Mouse (Mus musculus) granulocyte monocyte progenitor cell, adult 5-6 weeks (primary cell): ENCODE measurements around the gene Sirt1. TPM values are rescaled to one million over a fixed set of nuclear protein-coding genes. Genes with fewer than 3 reads are reported as not detected.
A peak's percentile ranks its signal among the peaks of the same experiment; 100 is the strongest.

Experiments used
- ATAC-seq: replicated peaks from 2 replicates; pipeline ENCODE4 v1.8.0; 2016; ENCODE audit warnings: mild to moderate bottlenecking, moderate TSS enrichment, inconsistent platforms; ENCODE audit not compliant: poor library complexity, severe bottlenecking
- total RNA-seq, 2 experiments: library from RNA; stranded (forward) in 1 of 2; stranded (reverse) in 1 of 2; fragments of 200-712, 200-1000 nt in 1 of 2; fragments of >200 nt in 1 of 2; fragmentation: Nextera tagmentation in 1 of 2; gene quantifications; 2 replicates each; pipeline ENCODE4 v1.2.3; 2014 to 2017

The Sirt1 gene
- total RNA-seq, 2 experiments from 2014 or later: 20.4 to 35.5 TPM

DNA sequence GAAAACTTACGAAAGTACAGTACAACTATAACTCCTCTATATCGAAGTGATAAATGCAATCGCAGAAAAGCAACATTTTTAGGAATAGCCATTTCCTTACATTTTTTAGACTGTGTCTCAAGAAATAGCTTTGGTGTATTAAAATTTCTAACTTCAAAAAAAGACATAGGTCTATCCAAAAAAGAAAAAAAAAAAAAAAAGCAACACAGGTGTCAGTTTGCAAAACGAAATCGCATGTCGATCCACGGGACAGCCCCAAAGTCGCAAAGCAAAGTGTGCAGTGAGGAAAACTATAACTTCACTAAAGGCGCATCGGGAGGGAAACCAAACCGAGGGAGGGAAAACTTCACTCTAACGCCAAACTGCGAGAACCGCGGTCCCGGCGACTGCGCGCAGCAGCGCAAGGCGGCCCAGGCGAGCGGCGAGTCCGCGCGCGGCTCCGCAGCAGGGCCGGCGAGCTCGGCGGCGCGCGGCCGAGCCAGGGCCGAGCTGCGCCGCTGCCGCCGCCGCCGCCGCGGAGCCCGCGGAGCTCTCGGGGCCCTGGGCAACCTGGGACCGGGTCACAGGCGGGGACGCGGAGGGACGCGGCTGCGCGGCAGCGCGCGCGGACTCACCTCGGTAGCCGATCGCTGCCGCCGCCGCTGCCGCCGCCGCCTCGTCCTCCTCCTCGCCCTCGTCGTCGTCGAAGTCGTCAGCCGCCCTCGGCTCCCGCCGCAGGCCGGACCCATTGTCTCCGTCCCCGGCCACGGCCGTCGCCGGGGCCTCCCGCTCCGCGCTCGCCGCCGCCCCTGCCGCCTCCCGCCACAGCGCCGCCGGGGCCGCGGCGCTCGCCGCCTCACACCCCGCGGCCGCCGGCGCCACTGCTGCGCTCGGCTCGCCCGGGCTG lies 43.3 kb downstream of the Sirt1 start:
- peak; percentile 38 for ATAC-seq

DNA sequence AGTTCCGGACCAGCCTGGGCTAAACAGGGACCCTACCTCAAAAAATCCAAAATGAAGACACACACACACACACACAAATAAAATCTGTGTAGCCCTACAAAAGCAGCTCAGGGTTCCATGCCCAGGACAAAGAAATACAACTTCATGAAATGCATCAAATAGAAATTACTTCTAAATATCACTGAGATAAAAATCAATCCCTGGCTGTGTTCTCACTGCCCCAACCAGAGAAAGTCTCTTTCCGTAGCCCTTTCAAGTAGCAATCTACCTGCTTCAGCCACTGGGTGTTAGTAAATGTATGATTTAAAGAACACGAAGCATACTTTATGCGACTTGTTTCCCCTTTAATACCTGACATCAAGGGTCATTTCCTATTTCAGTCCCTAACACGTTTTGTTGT lies 44.2 kb downstream of the Sirt1 start:
- ATAC-seq: no peak

DNA sequence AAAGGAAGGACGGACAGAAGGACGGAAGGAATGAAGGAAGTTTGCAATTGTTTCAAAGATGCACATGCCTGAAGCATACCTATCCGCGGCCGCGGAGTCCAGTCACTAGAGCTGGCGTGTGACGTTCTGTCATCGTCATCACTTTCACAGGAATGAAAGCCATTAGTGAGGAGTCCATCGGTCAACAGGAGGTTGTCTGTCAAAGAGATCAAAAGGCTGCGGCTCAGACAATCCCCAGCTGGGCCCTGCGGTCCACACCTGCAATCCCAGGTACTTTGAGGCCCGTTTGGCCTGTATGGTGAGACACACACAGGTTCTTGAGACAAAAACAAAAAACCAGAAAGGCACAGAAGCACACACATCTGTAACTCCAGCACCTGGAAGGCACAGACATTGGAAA lies 44.6 kb downstream of the Sirt1 start:
- no peak for ATAC-seq

DNA sequence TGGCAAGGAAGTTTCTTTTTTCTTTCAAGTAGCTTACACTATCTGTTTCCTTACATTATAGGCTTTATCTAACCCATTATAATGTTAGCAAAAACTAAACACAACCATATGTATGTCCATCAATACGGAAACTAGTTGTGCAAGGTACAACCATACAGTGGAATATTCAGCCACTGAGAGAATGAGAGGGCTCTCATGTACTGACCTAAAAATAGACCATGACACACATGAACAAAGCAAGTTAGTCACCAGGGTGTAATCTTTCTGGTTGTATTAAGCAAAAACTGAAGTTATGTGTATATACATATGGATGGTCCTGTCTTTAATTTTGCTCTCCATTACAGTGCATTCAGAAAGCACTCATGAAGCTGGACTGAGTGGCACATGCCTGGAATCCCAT lies 54.4 kb downstream of the Sirt1 start:
- ATAC-seq: no peak

DNA sequence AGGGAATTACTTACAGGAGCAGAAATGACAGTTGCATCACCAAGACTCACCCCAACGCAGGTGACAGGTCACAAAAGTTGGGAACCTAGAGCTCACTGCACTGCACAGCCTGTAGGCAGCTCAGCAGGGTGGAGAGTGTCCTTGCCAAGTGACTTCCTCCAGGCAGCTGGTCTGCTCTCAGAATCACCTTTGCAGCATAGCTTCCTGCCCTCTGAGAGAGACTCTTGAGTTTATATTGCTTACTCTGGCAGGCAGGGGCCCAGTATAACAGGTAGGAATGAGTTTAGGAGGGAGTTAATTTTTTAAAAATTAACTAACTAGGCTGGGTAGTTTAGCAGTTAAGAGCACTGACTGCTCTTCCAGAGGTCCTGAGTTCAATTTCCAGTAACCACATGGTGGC lies 67.8 kb downstream of the Sirt1 start:
- ATAC-seq: no peak

DNA sequence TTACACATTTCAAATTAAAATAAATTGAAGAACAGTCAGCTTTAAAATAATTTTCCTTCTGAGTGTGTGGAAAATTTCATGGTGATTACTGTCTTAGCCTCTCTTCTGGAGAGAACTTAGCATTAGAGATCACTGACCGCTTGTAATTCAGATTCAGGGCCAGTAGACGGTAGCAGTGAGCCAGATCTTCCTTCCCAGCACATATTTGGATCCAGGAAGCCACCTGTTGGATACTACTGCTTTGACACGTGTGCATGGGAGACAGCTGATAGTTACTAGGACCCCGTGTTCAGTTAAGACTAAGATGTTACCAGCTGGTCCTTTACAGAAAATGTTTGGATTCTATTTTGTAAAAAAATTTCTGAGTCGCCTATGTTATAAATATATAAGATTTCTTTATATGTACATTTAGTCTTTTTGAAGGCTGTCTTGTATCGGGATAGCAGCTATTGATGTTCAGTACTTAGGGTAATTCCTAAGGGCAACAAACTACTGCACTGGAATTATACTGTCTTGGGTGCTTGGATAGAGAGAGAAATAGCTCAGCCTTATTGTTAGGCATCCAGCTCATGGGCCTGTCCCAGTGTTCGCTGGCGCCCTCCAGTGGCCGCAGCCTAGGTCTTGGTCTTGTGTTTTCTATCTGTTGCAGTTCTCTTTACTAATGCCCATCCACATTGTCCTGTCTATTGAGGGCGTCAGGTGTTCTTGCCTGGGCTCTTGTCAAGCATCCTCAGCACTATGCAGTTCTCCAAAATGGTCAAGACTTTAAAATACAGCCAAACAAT lies 72.7 kb downstream of the Sirt1 start:
- ATAC-seq: peak; percentile 94

DNA sequence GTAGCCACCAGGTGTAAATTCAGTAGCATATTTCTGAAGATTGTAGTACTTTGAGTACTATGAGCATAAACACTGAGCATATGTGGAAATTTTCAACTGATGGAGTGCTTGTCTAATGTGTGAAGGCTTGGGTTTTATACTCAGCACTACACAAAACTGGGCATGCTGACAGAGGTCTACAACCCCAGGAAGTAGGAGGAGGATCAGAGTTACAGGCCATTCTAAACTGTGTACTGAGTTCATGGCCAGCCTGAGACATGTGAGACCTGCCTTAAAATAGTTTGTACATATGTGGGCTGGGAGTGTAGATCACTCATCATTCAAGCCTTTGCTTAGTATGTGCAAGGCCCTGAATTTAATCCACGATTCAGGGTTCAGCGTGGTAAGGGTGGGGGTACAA lies 79.1 kb downstream of the Sirt1 start:
- no peak for ATAC-seq

DNA sequence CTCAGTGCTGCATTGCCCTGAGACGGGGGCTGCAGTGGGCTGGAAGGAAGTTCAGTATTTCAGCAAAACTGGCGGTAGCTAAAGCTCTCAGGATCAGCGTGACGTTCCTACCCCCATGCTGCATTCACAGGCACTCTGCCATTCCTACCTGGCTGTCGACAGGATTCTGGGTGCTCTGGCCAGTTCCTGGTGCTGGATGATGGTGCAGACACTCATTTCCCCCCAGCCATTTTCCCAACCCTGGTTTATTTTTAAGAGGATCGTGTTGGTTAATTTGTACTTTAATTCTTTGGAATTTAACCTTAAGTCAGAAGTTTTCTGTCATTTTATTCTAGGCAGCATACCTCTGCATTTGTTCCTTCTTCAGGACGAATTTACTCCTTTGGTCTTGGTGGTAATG lies 98.7 kb downstream of the Sirt1 start:
- ATAC-seq: no peak

DNA sequence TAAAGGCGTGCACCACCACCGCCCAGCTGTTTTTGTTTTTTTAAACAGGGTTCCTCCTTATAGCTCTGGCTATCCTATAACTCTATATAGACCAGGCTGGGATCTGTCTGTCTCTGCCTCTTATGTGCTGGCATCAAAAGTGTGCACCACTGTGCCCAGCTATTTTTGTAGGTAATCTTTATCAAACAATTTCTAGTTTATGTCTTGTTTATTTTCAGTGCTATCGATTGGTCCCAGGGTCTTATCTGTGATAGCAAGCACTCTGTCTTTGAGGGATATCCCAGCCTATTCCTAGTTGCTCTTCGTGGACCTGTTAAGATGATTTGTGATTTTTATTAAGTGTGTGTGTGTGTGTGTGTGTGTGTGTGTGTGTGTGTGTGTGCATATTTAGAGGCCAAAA lies 99.1 kb downstream of the Sirt1 start:
- no peak for ATAC-seq

DNA sequence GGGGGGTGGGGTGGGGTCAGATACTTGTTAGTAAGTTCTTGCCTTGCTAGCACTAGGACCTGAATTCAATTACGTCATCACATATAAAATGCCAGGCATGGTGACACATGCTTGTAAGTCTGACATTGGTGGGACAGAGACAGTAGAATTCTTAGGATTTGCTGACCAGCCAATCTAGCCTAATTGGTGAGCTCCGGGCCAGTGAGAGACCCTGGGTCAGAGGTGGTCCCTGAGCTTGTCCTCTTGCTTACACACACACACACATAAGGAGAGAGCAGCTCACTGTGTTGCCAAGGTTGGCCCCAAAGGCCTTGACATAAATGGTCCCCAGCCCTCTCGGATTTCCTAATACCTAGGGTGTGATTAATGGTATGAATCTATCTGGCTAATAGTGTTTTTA lies 101.7 kb downstream of the Sirt1 start:
- no peak for ATAC-seq

DNA sequence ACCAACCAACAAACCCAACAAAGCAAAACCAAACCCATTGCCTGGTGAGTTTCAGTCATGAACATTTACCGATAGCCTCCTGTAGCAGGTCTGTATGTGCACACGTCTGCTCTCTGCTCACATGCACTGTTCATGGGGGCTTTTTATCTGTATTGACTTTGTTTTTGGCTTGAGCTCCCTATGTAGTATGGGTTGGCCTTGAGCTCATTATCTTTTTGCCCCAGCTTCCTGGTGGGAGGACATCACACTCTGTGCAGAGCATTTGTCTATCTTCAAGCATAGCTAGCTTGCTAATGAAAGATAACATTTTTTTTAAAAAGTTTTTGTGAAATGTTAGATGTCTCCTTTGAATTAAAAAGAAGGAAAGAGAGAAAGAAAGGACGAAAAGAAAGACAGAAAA lies 104.5 kb downstream of the Sirt1 start:
- ATAC-seq: no peak

DNA sequence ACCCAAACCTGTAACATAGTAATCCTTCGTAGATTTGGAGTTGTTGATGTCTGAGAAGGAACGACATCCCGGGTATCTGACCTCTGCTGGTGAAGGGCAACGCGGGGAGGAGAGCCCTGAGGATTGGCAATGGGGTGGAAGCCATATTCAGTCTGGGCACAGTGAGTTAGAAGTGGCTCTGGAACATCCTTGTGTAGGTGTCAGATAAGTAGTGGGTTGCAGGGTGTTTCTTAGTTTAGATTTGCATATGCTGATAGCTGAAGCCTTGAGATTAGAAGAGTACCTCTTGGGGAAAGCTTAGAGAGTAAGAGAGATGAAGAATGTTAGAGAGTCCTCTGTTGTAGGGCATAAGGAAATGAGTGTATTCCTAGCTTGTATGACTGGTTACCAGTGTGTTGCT lies 108.6 kb downstream of the Sirt1 start:
- ATAC-seq: no peak

DNA sequence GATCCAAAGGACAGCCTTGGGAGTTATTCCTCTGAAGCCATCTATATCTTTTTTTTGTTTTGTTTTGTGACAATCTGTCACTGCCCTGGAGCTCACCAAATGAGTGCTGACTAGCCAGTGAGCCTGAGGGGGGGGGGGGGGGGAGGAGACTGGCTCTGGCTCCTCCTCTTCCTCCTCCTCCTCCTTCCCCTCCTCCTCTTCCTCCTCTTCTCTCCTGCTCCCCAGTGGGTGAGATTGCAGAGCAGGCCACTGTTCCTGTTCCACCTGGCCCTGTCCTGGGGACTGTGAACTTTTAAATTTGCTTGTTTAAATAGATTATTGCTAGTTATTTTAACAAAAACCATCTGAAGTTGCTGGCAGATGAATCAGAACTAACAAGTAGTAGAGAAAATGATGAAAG lies 109.1 kb downstream of the Sirt1 start:
- 0 out of 2 replicates have a peak, but pooled peaks have one; percentile 42 for ATAC-seq

Other genes with a start within 250 kb of the Sirt1 start
- not detected in 2 replicates for gene Mypn, start 177.8 kb downstream of the Sirt1 start, total RNA-seq (2014; fragmentation: Nextera tagmentation)
- not detected in 2 replicates for gene Mypn, start 177.8 kb downstream of the Sirt1 start, total RNA-seq (2017)
- 75.9 and 82.5 TPM in 2 replicates for gene Herc4, start 137.9 kb downstream of the Sirt1 start, total RNA-seq (2014; fragmentation: Nextera tagmentation)
- 61.3 and 65.0 TPM in 2 replicates for gene Herc4, start 137.9 kb downstream of the Sirt1 start, total RNA-seq (2017)
- 8.2 and 12.3 TPM in 2 replicates for gene Dnajc12, start 739 bp upstream of the Sirt1 start, total RNA-seq (2014; fragmentation: Nextera tagmentation)
- gene Dnajc12, start 739 bp upstream of the Sirt1 start, total RNA-seq (2017): 10.1 and 13.6 TPM in 2 replicates
- not detected in 2 replicates for gene Gm7075, start 40.1 kb upstream of the Sirt1 start, total RNA-seq (2014; fragmentation: Nextera tagmentation)
- gene Gm7075, start 40.1 kb upstream of the Sirt1 start, total RNA-seq (2017): not detected in 2 replicates
- not detected in 2 replicates for gene Ctnna3, start 48.4 kb upstream of the Sirt1 start, total RNA-seq (2014; fragmentation: Nextera tagmentation)
- gene Ctnna3, start 48.4 kb upstream of the Sirt1 start, total RNA-seq (2017): not detected in 2 replicates